Mouse (Mus musculus) adrenal gland, adult 2 months (tissue): ENCODE data around the gene Ranbp6. TPM values are rescaled to one million over a fixed set of nuclear protein-coding genes. Genes with fewer than 3 reads are reported as not detected.

Experiments
- DNase-seq: peaks from one replicate; pipeline ENCODE4 v3.0.0; 2021
- polyA plus RNA-seq: library from polyadenylated mRNA; depleted of rRNA; stranded (reverse); fragments of >200 nt; gene quantifications from 2 replicates; pipeline ENCODE4 v1.2.3, GENCODE M21; 2012; rRNA removed
- total RNA-seq, 2 experiments: library from RNA; stranded (reverse); gene quantifications; 2 replicates each; pipeline ENCODE4 v1.2.3; 2021

Ranbp6 gene
- total and polyA plus RNA-seq, 3 experiments: 0.76 to 16.6 (median 13.6) TPM

GRCm38 (mm10) chr19:29810022-29810421 is 2.8 kb downstream of the Ranbp6 start:
- no peak for DNase-seq

DNA sequence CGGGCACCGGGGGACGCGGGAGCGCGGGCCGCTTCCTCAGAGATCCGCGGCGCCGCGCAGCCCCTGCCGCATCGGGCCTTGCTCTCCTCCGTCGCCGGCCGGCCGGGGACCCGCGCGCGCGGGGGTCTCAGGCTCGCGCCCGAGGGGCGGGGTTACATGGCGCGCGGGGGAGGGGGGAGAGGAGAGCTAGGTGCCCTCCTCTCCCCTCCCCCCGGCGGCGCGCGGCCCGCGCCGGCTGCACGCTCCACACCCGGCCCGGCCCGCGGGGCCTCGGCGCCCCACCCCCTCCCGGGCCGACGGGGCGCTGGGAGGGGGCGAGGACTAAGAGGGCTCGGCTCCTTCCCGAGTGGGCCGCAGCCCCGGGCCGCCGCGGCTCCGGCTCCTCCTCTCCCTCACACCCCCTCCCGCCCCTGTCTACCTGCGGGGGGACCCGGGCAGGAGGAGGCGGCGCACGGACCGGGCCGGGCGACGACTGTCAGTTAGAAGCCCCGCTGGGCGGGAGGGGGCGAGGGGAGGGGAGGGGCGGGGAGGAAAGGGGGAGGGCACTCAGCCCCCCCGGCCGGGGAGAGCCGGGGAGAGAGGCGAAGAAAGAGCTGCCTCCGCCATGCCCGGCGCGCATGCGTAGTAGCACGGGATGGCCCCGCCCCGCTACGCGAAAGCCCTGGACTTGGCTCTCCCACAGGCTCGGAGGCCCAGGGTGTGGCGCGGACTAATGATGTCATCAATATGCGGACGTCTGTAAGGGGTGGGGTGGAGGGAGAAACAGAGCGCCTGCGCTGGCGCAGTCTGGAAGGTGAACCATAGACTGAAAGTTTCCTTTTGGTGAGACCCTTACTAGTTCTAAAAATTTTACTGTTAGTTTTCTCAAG is 6.6 kb downstream of the Ranbp6 start, which contains the start of gene 9930021J03Rik:
9930021J03Rik (minus strand) TSS at position 73 of the 869 bp plus-strand sequence.
- peak; percentile 99 for DNase-seq

- peak; percentile 87 for DNase-seq
These were observed 7.5 kb downstream of the Ranbp6 start for GRCm38 (mm10) chr19:29805101-29805916.

- DNase-seq: no peak
These were observed 8.8 kb downstream of the Ranbp6 start for GRCm38 (mm10) chr19:29803946-29804345.

GRCm38 (mm10) chr19:29797371-29797770 is 15.4 kb downstream of the Ranbp6 start:
- no peak for DNase-seq

DNA sequence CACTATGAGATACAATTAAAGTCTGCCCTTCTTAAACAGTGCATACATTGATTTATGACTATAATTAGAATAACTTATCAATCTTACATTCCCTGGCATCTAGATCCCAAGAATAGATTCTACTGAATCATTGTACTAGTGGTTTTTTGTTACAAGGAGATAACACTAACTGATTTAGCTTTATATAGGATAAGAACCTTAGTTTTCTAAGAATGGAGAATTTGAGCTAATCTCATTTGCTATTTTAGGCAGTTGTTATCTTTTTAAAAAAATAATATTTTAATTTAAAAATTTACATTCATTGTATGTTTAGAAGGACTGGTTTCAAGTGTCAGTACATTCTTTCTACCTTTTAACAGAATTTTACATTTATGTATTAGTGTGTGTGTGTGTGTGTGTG is 24.8 kb downstream of the Ranbp6 start:
- DNase-seq: no peak

GRCm38 (mm10) chr19:29782914-29783313 is 29.9 kb downstream of the Ranbp6 start:
- no peak for DNase-seq

Other genes with a start within 250 kb of the Ranbp6 start
- gene Ermp1, start 164.6 kb downstream of the Ranbp6 start, total RNA-seq: 10 to 100 TPM; 54.3 to 61.7 TPM
- 18.5 and 25.2 TPM in 2 replicates for gene Ermp1, start 164.6 kb downstream of the Ranbp6 start, polyA plus RNA-seq
- not detected for gene Mlana, start 115.2 kb downstream of the Ranbp6 start, total RNA-seq
- not detected in 2 replicates for gene Mlana, start 115.2 kb downstream of the Ranbp6 start, polyA plus RNA-seq
- 10 to 100 TPM; 13.5 to 20.1 TPM for gene 9930021J03Rik, start 7.0 kb downstream of the Ranbp6 start, total RNA-seq
- gene 9930021J03Rik, start 7.0 kb downstream of the Ranbp6 start, polyA plus RNA-seq: 1.2 and 1.3 TPM in 2 replicates
- 10 to 100 TPM; 20.2 to 24.0 TPM for gene Il33, start 112.1 kb upstream of the Ranbp6 start, total RNA-seq
- gene Il33, start 112.1 kb upstream of the Ranbp6 start, polyA plus RNA-seq: 1.7 and 2.2 TPM in 2 replicates
- not detected for gene Trpd52l3, start 190.8 kb upstream of the Ranbp6 start, total RNA-seq
- not detected in 2 replicates for gene Trpd52l3, start 190.8 kb upstream of the Ranbp6 start, polyA plus RNA-seq
- 10 to 100 TPM; 31.1 to 40.6 TPM for gene Uhrf2, start 217.5 kb upstream of the Ranbp6 start, total RNA-seq
- 18.9 and 20.9 TPM in 2 replicates for gene Uhrf2, start 217.5 kb upstream of the Ranbp6 start, polyA plus RNA-seq